In genomic region chr11:34395802-34396201, GRCm38 (mm10) we compare ENCODE assay signal across 22 mouse cellular contexts.
DNase-seq lines count a peak whose midpoint lies in the region; ATAC-seq lines count a peak whose summit lies in the region.
"Had no signal": no experiment of that assay in that cellular context is flagged by ENCODE, and none has a peak within 500 bp of the region (broad histone marks: within the 10 kb centered on the region; RNA-seq: fewer than 3 reads in every experiment).

No protein-coding gene starts in this region.

- DNase-seq in heart, adult 11 months, result peak; percentile 71
- DNase-seq in heart, embryonic 10.5 days (ENCODE audit: low spot score), result no peak
- DNase-seq in lung, postnatal 14 days, result no peak
- no peak for DNase-seq in frontal cortex, adult 2 months (ENCODE audit: extremely low spot score in 1 of 2, low spot score in 1 of 2)
- DNase-seq in left cerebral cortex, postnatal 4 days, result no peak
- DNase-seq: adrenal gland, adult 2 months; adrenal gland, postnatal 25 days; cerebellum, adult 11 months; cerebellum, adult 18-20 months; cerebellum, adult 8-10 months; cerebellum, adult 9-11 months; cerebellum, postnatal 14 days; embryo, embryonic 11 days had no signal

- H3K4me1 ChIP-seq in heart, embryonic 10.5 days, result no peaks in the 10 kb centered on the region
- H3K4me1 ChIP-seq: embryonic facial prominence, embryonic 15.5 days; forebrain, embryonic 10.5 days; forebrain, embryonic 12.5 days had no signal

- peak; percentile 68 to 75 for ATAC-seq in hematopoietic stem cell, adult 5-6 weeks (replicated peaks in 1 of 2; ENCODE audit: insufficient read depth in 1 of 2, low FRiP score in 2 of 2, low TSS enrichment in 1 of 2, low read depth in 1 of 2, poor library complexity in 2 of 2, severe bottlenecking in 2 of 2)
- ATAC-seq in megakaryocyte progenitor cell, adult 5-6 weeks (replicated peaks; ENCODE audit: poor library complexity), result peak; percentile 37; the same call in 1 of the 2 replicates
- ATAC-seq: forebrain, embryonic 14.5 days; forebrain, embryonic 16.5 days had no signal

- no peaks in the 10 kb centered on the region for H3K9me3 ChIP-seq in heart, embryonic 10.5 days
- H3K9me3 ChIP-seq: embryonic facial prominence, embryonic 13.5 days; embryonic facial prominence, embryonic 15.5 days; forebrain, embryonic 10.5 days; forebrain, embryonic 12.5 days had no signal

- WGBS in heart, embryonic 10.5 days, result 84% methylated on average over 3 of the region's 3 CpGs

- intact Hi-C loops in left cerebral cortex, postnatal 4 days (cut with DNase I), result no loop called here

- H3K36me3 ChIP-seq in heart, embryonic 10.5 days, result no peaks in the 10 kb centered on the region
- H3K36me3 ChIP-seq: embryonic facial prominence, embryonic 13.5 days; embryonic facial prominence, embryonic 15.5 days; forebrain, embryonic 10.5 days; forebrain, embryonic 12.5 days had no signal

- H3K4me3 ChIP-seq in heart, embryonic 10.5 days, result no peak overlapping the region
- H3K4me3 ChIP-seq: embryonic facial prominence, embryonic 13.5 days; embryonic facial prominence, embryonic 15.5 days; erythroblast, embryonic 14.5 days; forebrain, embryonic 10.5 days; forebrain, embryonic 12.5 days had no signal

- H3K27ac ChIP-seq in heart, embryonic 10.5 days, result no peak overlapping the region
- H3K27ac ChIP-seq: embryonic facial prominence, embryonic 13.5 days; embryonic facial prominence, embryonic 15.5 days; forebrain, embryonic 10.5 days; forebrain, embryonic 12.5 days had no signal

- H3K27me3 ChIP-seq in heart, embryonic 10.5 days (ENCODE audit: insufficient read depth, poor library complexity, severe bottlenecking), result no peaks in the 10 kb centered on the region
- H3K27me3 ChIP-seq: embryonic facial prominence, embryonic 13.5 days; embryonic facial prominence, embryonic 15.5 days; forebrain, embryonic 12.5 days had no signal
